Mouse (Mus musculus): ENCODE results near the gene Mad2l2. TPM values are rescaled to one million over a fixed set of nuclear protein-coding genes. Genes with fewer than 3 reads are reported as not detected.

Mad2l2 gene
- total RNA-seq, 2 experiments from 2014 or later: 14.7 to 15.2 TPM

Small RNA genes within 50 kb of the gene (microRNA-seq; reads per million reads assigned to microRNA genes)
- not detected for gene Mir7022

Other genes with a start within 250 kb of the Mad2l2 start
- 100 to 1,000 TPM; 181 to 206 TPM for gene Mfn2, start 225.7 kb upstream of the Mad2l2 start, total RNA-seq (2021)
- gene Plod1, start 193.6 kb upstream of the Mad2l2 start, total RNA-seq (2021): 10 to 100 TPM; 15.7 to 16.5 TPM
- gene 2510039O18Rik, start 189.5 kb upstream of the Mad2l2 start, total RNA-seq (2021): 10 to 100 TPM; 27.4 to 29.1 TPM
- not detected for gene Nppb, start 144.6 kb upstream of the Mad2l2 start, total RNA-seq (2021)
- gene Nppa, start 129.7 kb upstream of the Mad2l2 start, total RNA-seq (2021): not detected
- gene Clcn6, start 91.6 kb upstream of the Mad2l2 start, total RNA-seq (2021): 10 to 100 TPM; 77.1 to 79.7 TPM
- 10 to 100 TPM; 26.6 to 38.0 TPM for gene Mthfr, start 91.3 kb upstream of the Mad2l2 start, total RNA-seq (2021)
- gene Agtrap, start 42.4 kb upstream of the Mad2l2 start, total RNA-seq (2021): 1 to 10 TPM; 5.9 to 7.7 TPM
- under 1 TPM; 0.43 to 0.47 TPM for gene Draxin, start 314 bp downstream of the Mad2l2 start, total RNA-seq (2021)
- 10 to 100 TPM; 26.8 to 33.5 TPM for gene Fbxo6, start 21.8 kb downstream of the Mad2l2 start, total RNA-seq (2021)
- gene Fbxo44, start 30.1 kb downstream of the Mad2l2 start, total RNA-seq (2021): 100 to 1,000 TPM; 143 to 156 TPM
- 100 to 1,000 TPM in 1 of 2 experiments, 10 to 100 TPM in 1; 96.6 to 113 TPM for gene Fbxo2, start 30.2 kb downstream of the Mad2l2 start, total RNA-seq (2021)
- 10 to 100 TPM; 24.3 to 34.8 TPM for gene Disp3, start 157.6 kb downstream of the Mad2l2 start, total RNA-seq (2021)

Data from left cerebral cortex, postnatal 36 days (tissue).